Mouse (Mus musculus) heart, embryonic 13.5 days (tissue): ENCODE measurements around the gene Cnot4. TPM values are rescaled to one million over a fixed set of nuclear protein-coding genes. Genes with fewer than 3 reads are reported as not detected.
A peak's percentile ranks its signal among the peaks of the same experiment; 100 is the strongest.
"Not testable (repeated sequence)": the region's sequence is repeated elsewhere in the genome, so short reads cannot be mapped to it uniquely, and the experiment has no call there.

Experiments used
- ATAC-seq: fragments of 200-750 bp; cut with Nextera tagmentation; 2 replicates; pipeline ENCODE4 v1.8.0; 2017; ENCODE audit warnings: moderate TSS enrichment; ENCODE audit not compliant: insufficient number of reproducible peaks, low FRiP score, low TSS enrichment; ENCODE audit errors: extremely low read depth
- H3K27ac ChIP-seq: fragments of 300-500 bp; sonication (generic); replicated peaks from 2 replicates; pipeline ENCODE4 v1.5.1; 2015; ENCODE audit warnings: moderate library complexity, mild to moderate bottlenecking, inconsistent platforms
- H3K27me3 ChIP-seq: fragments of 300-500 bp; sonication (generic); replicated peaks from 2 replicates; pipeline ENCODE4 v1.6.1; 2015; ENCODE audit warnings: mild to moderate bottlenecking, inconsistent platforms
- H3K36me3 ChIP-seq: fragments of 300-500 bp; sonication (generic); 2 replicates; pipeline ENCODE4 v1.6.1; 2015; ENCODE audit warnings: mild to moderate bottlenecking, inconsistent platforms
- H3K4me1 ChIP-seq: fragments of 300-500 bp; sonication (generic); 2 replicates; pipeline ENCODE4 v1.6.1; 2015; ENCODE audit warnings: inconsistent platforms
- H3K4me2 ChIP-seq: fragments of 300-500 bp; sonication (generic); 2 replicates; pipeline ENCODE4 v1.6.1; 2015; ENCODE audit warnings: inconsistent platforms, mild to moderate bottlenecking, moderate library complexity
- H3K4me3 ChIP-seq: fragments of 300-500 bp; sonication (generic); 2 replicates; pipeline ENCODE4 v1.5.1; 2015; ENCODE audit warnings: moderate library complexity, mild to moderate bottlenecking, inconsistent platforms
- H3K9ac ChIP-seq: fragments of 300-500 bp; sonication (generic); 2 replicates; pipeline ENCODE4 v1.6.1; 2015; ENCODE audit warnings: inconsistent platforms, mild to moderate bottlenecking, moderate library complexity
- H3K9me3 ChIP-seq: fragments of 300-500 bp; sonication (generic); 2 replicates; pipeline ENCODE4 v1.6.1; 2016; ENCODE audit warnings: inconsistent platforms
- WGBS: fragments of 180-500 bp; shearing (Covaris S2); methylation state at CpG from one replicate; pipeline ENCODE4 v1.1.7; 2015; ENCODE audit warnings: mixed read lengths; 5-methylcytosine and 5-hydroxymethylcytosine counted together
- polyA plus RNA-seq: library from polyadenylated mRNA; unstranded; fragments of >200 nt; fragmentation: Nextera tagmentation; extraction: Ambion mirVana; gene quantifications from 2 replicates; pipeline ENCODE4 v1.2.1, GENCODE M21; 2015

Gene Cnot4
- polyA plus RNA-seq, result 15.5 and 20.1 TPM in 2 replicates

- Histone ChIP-seq H3K9me3 (no peaks in the 10 kb centered on the region), H3K36me3 (no peaks in the 10 kb centered on the region), H3K4me3 (peak within 1 kb of the TSS; percentile 89), H3K4me2 (peak within 1 kb of the TSS; percentile 98), H3K9ac (peak within 1 kb of the TSS; percentile 95), H3K27me3 (no peaks in the 10 kb centered on the region), H3K4me1 (peaks cover 25% of the 10 kb centered on the region), H3K27ac (peak within 1 kb of the TSS; percentile 92)
- WGBS, result under 1% methylated on average over 54 of the region's 55 CpGs
- peak; percentile 98 for ATAC-seq
Observed at GRCm38 (mm10) chr6:35133579-35134488, at the start of gene Cnot4. Gene Cnot4 (minus strand): TSS chr6:35133724.

- not testable (repeated sequence) for H3K36me3 ChIP-seq, H3K4me3 ChIP-seq, H3K27me3 ChIP-seq, ATAC-seq, H3K9me3 ChIP-seq, H3K27ac ChIP-seq, H3K4me2 ChIP-seq, H3K9ac ChIP-seq
- H3K4me1 ChIP-seq, result peaks cover 31% of the 10 kb centered on the region
- 86% methylated on average over 3 of the region's 3 CpGs for WGBS
Observed at GRCm38 (mm10) chr6:35179299-35179698, 45.8 kb upstream of the Cnot4 start.

- ATAC-seq, result peak; percentile 33; the same call in 1 of the 2 replicates
- peak overlapping the region; percentile 85 for H3K4me2 ChIP-seq
- H3K9me3 ChIP-seq, result no peaks in the 10 kb centered on the region
- H3K4me1 ChIP-seq, result peaks cover 27% of the 10 kb centered on the region
- H3K9ac ChIP-seq, result peak overlapping the region; percentile 89
- under 1% methylated on average over 68 of the region's 69 CpGs for WGBS
- H3K36me3 ChIP-seq, result no peaks in the 10 kb centered on the region
- peak overlapping the region; percentile 91 for H3K27ac ChIP-seq
- no peaks in the 10 kb centered on the region for H3K27me3 ChIP-seq
- peak overlapping the region; percentile 79 for H3K4me3 ChIP-seq
Observed at GRCm38 (mm10) chr6:35177650-35178272, 44.2 kb upstream of the Cnot4 start.

GRCm38 (mm10) chr6:35176979-35177649, 43.6 kb upstream of the Cnot4 start, which contains the start of gene Nup205:
Gene Nup205 (plus strand): TSS chr6:35177421.
- WGBS, result 3% methylated on average over 34 of the region's 34 CpGs
- ATAC-seq, result peak; percentile 83
- H3K4me3 ChIP-seq, result peak within 1 kb of the TSS; percentile 79

GRCm38 (mm10) chr6:35173181-35173580, 39.7 kb upstream of the Cnot4 start:
- Histone ChIP-seq H3K9ac (no peak overlapping the region), H3K27ac (no peak overlapping the region), H3K4me2 (no peak overlapping the region), H3K4me3 (no peak overlapping the region), H3K9me3 (no peaks in the 10 kb centered on the region), H3K4me1 (peaks cover 2% of the 10 kb centered on the region; the same call in 1 of the 2 replicates), H3K27me3 (no peaks in the 10 kb centered on the region), H3K36me3 (no peaks in the 10 kb centered on the region)
- no peak for ATAC-seq
- 81% methylated on average over 4 of the region's 4 CpGs for WGBS

More at GRCm38 (mm10) chr6:35176979-35177649, 43.6 kb upstream of the Cnot4 start, which contains the start of gene Nup205:
- Histone ChIP-seq H3K4me1 (peaks cover 22% of the 10 kb centered on the region), H3K4me2 (peak within 1 kb of the TSS; percentile 85), H3K27me3 (no peaks in the 10 kb centered on the region), H3K27ac (peak within 1 kb of the TSS; percentile 91), H3K9me3 (no peaks in the 10 kb centered on the region), H3K36me3 (no peaks in the 10 kb centered on the region), H3K9ac (peak within 1 kb of the TSS; percentile 89)

GRCm38 (mm10) chr6:35172028-35172427, 38.5 kb upstream of the Cnot4 start:
- not testable (repeated sequence) for H3K4me3 ChIP-seq, H3K27ac ChIP-seq, H3K9ac ChIP-seq, H3K4me1 ChIP-seq, ATAC-seq, H3K9me3 ChIP-seq, H3K36me3 ChIP-seq, H3K27me3 ChIP-seq, H3K4me2 ChIP-seq
- WGBS, result 59% methylated on average over 3 of the region's 3 CpGs

- H3K9ac ChIP-seq, result no peak overlapping the region
- no peak overlapping the region for H3K4me2 ChIP-seq
- no peaks in the 10 kb centered on the region for H3K4me1 ChIP-seq
- no peak overlapping the region for H3K4me3 ChIP-seq
- H3K36me3 ChIP-seq, result no peaks in the 10 kb centered on the region
- H3K9me3 ChIP-seq, result no peaks in the 10 kb centered on the region
- ATAC-seq, result no peak
- no peak overlapping the region for H3K27ac ChIP-seq
- no peaks in the 10 kb centered on the region for H3K27me3 ChIP-seq
- WGBS, result 54% methylated on average over 4 of the region's 4 CpGs
Observed at GRCm38 (mm10) chr6:35169250-35169649, 35.7 kb upstream of the Cnot4 start.

GRCm38 (mm10) chr6:35154540-35154939, 21.0 kb upstream of the Cnot4 start:
- Histone ChIP-seq H3K36me3 (no peaks in the 10 kb centered on the region), H3K9me3 (no peaks in the 10 kb centered on the region), H3K4me2 (no peak overlapping the region), H3K27me3 (no peaks in the 10 kb centered on the region), H3K27ac (no peak overlapping the region), H3K9ac (no peak overlapping the region), H3K4me1 (peaks cover 12% of the 10 kb centered on the region), H3K4me3 (no peak overlapping the region)
- ATAC-seq, result no peak

GRCm38 (mm10) chr6:35147726-35148422, 14.3 kb upstream of the Cnot4 start:
- WGBS, result 55% methylated on average over 3 of the region's 3 CpGs
- H3K36me3 ChIP-seq, result no peaks in the 10 kb centered on the region
- no peaks in the 10 kb centered on the region for H3K27me3 ChIP-seq

GRCm38 (mm10) chr6:35145569-35145968, 12.0 kb upstream of the Cnot4 start:
- no peaks in the 10 kb centered on the region for H3K27me3 ChIP-seq
- no peaks in the 10 kb centered on the region for H3K4me1 ChIP-seq
- H3K4me3 ChIP-seq, result no peak overlapping the region
- no peak overlapping the region for H3K9ac ChIP-seq
- H3K36me3 ChIP-seq, result no peaks in the 10 kb centered on the region
- no peak overlapping the region for H3K27ac ChIP-seq
- 75% methylated on average over 2 of the region's 2 CpGs for WGBS
- no peak for ATAC-seq
- no peak overlapping the region for H3K4me2 ChIP-seq
- peaks cover 4% of the 10 kb centered on the region; the same call in 1 of the 2 replicates for H3K9me3 ChIP-seq

More at GRCm38 (mm10) chr6:35147726-35148422, 14.3 kb upstream of the Cnot4 start:
- ATAC-seq, result no peak
- no peak overlapping the region for H3K9ac ChIP-seq
- no peaks in the 10 kb centered on the region for H3K4me1 ChIP-seq
- H3K9me3 ChIP-seq, result peaks cover 4% of the 10 kb centered on the region; the same call in 1 of the 2 replicates
- H3K4me3 ChIP-seq, result no peak overlapping the region
- no peak overlapping the region for H3K27ac ChIP-seq
- no peak overlapping the region for H3K4me2 ChIP-seq
